Mouse (Mus musculus): ENCODE measurements around the gene Shd.
A peak's percentile ranks its signal among the peaks of the same experiment; 100 is the strongest.
"Not testable (repeated sequence)": the region's sequence is repeated elsewhere in the genome, so short reads cannot be mapped to it uniquely, and the experiment has no call there.

The Shd gene

DNA sequence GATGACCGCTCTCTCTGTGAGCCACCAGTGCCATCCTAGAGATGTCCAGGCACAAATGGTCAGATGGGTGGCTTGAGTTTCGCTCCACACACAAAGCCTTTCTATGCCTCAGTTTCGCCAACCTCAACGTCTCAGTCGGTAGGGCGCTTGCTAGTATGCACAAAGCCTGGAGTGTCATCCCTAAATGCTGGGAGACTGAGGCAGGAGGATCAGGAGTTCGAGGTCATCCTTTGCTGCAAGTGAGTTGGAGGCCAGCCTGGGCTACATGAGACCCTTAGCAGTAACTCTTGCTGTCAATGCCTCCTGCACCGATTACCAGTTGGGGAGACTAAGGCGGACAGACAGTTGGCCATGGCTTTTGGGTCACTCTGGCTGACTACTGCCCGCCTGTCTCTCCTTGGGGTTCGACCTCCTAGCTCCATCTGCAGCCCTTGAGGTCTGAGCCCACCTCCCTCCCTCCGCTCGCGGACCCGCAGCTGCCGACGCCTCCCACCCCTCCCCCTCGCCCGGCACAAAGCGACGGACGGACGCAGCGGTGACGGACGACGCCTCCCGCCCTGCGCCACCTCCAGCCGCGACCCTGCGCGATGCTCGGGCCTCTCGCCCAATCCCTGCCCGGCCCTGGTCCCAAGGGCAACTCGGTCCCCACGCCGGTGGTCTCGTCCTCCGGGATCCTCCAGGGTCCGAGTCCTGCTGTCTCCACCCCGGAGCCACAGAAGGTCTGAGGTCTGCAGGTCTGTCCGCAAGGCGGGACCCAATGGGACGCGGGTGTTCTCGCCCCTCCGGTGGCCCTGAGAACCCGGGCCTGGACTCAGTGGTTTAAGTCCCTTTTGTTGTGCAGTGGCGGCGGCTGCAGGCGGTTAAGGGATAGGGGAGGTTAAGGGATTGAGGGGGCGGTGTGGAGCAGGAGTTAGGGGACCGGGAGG, at the start of gene Shd:
Gene Shd, plus strand, starts transcription at position 502 of the 926 bp plus-strand sequence.
- DNase-seq (ENCODE audit: low spot score) = no peak

DNA sequence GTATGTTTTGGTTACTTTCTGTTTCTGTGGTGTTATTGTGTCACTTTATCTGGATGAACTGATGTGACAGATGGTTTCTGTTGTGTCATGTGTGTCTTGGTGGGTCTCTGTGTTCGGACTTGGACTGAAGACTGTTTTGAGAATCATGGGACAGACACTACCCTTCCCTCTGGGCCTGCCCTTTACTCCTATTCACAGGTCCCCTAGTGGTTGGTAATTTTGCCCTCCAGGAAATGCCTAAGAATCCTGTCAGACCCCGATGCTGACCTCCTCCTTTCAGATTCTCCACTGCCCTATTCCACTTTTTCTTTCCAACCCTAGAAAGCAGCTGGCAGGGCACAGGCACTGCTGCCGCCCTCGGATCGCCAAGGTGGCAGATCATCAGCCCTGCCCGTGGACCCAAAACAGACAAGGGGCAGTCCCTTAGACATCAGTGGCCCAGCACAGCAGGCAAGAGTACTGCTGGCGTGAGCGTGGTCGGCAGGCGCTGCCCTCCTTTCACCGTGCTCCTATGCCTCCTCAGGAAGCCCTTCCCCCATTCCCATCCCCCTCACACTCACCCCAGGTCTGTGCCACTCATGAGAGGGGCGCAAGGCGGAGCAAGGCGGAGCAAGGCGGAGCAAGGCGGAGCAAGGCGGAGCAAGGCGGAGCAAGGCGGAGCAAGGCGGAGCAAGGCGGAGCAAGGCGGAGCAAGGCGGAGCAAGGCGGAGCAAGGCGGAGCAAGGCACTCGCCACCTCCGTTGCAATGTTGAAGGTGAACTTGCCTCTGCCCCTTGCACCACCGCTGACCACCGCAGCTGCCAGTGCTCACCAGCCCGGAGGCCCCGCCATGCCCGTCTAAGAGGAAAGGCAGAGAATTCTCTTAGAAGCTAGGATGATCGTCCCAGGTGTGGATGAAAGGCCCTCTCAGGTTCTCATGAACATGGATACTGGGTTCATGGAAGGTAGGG, 38.4 kb upstream of the Shd start:
- peak; percentile 62 for DNase-seq (ENCODE audit: low spot score)

DNA sequence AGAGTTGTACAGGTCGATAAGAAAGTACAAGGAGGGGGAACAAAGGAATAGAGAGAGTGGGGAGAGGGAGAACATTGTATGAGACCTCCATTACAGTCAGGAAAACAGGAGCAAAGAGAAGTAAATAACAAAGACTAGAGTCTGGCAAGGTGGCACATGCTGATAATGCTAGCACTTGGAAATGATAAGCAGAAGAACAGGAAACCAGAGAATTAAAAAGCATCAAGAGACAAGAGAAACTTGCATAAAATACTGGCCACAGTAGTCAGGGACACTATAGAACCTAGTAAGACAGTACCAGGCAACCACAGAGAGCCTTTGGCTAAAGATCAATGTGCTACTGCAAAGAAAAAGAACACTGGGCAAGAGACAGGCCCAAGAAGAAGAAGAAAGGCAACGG, 37.6 kb upstream of the Shd start:
- DNase-seq (ENCODE audit: low spot score) = no peak

DNA sequence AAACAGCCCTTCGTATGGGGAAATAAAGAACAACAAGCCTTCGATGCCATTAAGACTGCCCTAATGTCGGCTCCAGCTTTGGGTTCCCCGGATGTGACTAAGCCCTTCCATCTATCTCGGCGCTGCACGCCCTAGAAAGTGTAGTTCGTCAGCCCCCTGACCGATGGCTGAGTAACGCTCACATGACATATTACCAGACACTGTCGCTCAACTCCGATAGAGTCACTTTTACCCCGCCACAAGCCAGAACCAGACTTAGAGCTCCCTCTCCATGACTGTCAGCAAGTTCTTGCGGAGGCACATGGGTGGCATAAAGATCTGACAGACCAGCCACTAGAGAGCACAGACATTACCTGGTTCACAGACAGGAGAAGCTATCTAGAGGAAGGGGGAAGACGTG, 37.1 kb upstream of the Shd start:
- DNase-seq (ENCODE audit: low spot score) = no peak

DNA sequence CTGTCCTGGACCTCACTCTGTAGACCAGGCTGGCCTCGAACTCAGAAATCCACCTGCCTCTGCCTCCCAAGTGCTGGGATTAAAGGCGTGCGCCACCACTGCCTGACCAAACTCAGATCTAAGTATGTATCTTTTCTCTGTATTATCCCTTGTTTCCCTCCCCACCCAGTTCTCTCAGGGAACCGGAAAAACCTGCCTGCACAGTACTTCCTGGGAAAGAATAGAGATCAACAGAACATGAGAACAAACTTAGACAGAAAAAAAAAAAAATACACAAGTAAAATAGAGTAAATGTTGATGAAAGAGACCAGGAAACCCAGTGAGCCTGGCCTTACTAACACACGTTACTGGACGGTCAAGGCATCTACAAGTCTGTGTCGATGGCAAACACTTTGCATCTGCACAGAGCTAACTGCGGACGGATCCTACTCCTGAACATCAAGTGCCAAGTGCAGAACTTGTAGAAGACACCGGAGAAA, 25.8 kb upstream of the Shd start:
- not testable (repeated sequence) for DNase-seq (ENCODE audit: low spot score)

DNA sequence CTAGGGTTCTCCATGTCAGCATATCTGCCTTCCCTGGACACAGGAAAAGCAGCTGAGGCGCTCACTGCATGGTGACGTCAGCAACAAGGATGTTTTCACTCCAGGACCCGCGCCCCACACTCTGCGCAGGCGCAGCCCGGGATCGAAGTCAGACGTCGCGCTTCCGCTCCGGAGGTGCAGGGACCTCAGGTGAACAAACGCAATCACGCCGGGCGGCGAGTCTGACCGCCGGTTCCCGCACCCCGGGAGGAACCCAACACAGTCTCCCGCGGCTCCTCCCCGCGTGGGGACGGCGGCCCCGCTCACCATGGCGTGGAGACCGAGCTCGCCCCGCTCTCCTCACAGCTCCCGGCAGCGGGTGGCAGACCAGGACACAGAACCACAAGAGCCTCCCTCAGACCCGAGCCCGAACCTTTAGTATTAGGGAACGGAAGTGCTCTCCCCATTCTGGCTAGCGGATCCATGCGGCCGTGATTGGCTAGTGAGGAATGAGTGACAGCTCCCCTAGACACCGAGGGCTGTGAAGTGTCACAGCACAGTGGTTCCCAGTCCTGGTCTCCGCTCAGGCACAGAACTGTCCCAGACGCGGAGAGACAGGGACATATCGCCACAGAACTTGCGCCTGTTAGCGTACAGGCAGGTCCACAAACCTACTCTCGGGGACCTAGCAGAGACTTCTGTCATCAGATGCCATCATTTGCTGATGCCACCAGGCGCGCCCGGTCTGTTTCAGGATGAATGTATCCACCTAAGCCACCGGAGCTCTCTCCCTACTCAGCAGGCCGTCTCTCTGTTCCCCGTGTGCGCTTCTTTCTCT, 25.2 kb upstream of the Shd start:
- peak; percentile 93 for DNase-seq (ENCODE audit: low spot score)

DNA sequence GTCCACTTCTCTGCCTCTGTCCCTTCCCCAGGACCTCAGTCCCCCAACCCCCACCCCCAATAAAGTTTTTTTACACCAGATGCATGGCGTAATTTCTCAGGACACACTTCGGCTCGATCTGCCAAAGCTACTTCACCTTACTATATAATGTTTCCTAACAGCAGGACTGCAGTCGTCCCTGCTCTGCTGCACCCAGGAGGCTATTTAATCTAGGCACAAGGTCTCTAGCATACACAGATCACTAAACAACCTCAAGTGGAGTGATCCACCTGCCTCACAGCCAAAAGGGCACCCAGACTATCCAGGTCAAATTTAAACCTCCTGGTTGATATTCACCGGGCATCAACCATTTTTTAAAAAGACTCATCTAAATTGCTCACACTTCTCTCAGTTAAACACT, 24.6 kb upstream of the Shd start:
- DNase-seq (ENCODE audit: low spot score) = no peak

DNA sequence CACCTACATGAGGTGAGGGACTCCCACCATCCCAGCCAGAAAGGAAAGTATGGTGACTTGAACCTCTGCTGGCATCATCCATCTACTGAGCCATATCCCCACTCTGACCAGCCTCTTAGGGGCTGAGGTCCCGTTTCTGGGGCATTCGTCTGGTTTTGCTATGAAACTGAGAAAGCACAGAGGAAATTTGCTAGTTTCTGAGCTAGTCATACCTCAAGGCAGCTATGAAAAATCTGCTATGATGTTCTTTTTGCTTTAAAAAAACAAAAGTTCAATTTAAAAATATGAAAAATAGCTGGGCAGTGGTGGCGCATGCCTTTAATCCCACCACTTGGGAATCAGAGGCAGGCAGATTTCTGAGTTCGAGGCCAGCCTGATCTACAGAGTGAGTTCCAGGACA, 21.6 kb upstream of the Shd start:
- no peak for DNase-seq (ENCODE audit: low spot score)

DNA sequence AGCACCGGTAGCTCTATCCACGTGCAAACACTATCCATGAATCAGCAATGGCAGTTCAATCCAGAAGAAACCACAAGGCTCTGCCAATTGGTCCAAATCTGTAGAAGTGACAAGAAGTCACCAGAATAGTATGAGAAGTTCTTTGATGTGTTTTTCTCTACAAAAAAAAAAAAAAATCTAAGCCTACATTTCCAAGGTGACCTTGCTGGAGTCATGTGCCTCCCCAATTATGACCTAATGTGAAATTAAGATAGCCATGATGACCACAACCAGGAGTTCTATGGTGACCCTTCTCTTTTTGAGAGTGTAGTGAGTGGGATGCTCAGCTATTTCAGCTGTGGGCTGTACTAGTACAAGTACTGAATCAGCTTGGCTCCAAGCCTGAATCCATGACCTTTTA, 20.9 kb upstream of the Shd start, which contains the start of gene Zfp119b:
Gene Zfp119b, minus strand, starts transcription at position 101 of the 400 bp plus-strand sequence.
- DNase-seq (ENCODE audit: low spot score) = no peak

DNA sequence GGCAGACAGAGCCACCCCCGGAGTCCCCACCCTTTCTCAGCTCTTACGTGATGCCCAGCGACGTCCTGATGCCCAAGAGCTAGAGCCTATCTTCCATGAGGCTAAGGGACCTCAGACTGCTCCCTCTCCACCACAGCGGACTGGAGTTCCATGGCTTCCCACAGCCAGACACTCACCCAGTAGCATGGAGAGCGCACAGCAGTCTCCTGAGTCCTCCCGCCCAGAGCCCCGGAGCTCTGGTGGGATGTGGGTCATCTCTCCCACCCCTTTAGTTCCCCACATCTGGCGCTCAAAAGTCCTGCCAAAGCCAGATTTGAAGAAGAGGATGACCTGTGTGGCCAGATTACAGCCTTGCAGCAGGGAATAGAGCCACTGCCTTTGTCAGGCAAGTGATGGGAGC, 19.7 kb upstream of the Shd start:
- no peak for DNase-seq (ENCODE audit: low spot score)

DNA sequence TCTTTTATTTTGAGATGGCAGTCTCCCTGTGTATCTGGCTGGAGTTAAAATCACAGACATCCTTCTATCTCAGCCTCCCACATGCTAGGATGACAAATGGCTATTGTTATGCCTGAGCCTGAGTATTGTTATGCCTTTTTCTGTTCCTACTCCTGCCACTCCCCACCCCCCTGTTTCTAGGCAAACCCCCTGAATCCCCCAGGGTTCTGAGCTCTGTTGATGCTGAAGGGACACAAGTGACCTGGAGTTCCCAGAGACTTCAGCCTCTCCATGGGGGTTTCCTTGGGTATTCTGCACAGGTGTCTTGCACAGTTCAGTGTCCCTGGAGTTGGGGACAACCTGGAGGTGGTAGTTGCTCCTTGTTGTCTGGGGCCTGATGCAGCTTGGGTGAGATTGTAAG, 18.2 kb upstream of the Shd start:
- DNase-seq (ENCODE audit: low spot score) = no peak

DNA sequence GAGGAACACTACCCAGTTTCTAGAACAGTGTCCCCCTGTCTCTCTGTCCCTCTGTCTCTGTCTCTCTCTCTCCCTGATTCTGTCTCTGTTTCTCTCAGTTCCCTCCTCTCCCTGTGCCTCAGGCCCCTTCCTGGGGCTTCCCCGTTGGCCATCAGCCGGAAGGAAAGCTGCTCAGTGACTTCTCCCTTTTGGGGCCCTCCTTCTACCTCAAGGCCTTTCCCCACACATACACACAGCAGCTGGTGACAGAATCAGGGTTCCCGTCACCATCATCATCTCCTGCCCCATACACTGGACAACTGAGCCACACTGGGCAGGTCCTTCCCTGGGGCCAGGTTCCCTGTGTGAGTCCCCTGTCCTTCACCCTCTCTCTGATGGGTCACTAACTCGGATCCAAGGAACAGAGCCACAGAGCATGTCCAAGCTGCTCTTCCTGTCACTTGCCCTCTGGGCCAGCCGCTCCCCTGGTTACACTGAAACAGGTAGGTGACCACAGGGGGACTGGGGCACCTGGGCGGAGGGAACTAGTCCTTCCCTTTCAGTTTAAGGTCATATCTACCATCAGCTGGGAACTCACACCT, 17.7 kb upstream of the Shd start, which contains the start of gene Ebi3:
Gene Ebi3, plus strand, starts transcription at position 194 of the 581 bp plus-strand sequence.
- no peak for DNase-seq (ENCODE audit: low spot score)

DNA sequence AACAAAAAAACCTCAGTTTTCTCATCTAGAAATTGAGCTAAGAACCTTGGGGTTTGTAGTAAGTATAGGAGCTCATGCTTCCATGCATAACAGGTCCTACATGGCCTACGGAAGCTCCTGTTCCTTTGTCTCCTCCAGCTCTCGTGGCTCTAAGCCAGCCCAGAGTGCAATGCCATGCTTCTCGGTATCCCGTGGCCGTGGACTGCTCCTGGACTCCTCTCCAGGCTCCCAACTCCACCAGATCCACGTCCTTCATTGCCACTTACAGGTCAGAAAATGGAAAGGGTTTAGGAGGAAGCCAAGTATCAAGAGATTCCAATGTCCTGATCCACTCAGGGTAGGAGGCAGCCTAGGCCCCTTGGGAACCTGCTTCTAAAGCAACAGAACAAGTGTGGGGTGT, 16.5 kb upstream of the Shd start:
- DNase-seq (ENCODE audit: low spot score) = no peak

DNA sequence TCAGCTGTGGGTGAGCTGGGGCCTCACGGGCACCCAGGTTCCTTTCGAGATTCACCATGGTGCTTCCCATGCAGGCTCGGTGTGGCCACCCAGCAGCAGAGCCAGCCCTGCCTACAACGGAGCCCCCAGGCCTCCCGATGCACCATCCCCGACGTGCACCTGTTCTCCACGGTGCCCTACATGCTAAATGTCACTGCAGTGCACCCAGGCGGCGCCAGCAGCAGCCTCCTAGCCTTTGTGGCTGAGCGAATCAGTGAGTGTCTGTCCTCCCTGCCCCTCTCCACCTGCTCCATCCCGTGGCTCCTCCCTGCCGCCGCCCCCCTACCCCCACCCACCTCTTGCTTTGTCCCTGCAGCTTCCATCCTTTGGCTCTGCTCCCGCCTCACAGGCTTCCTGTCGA, 16.0 kb upstream of the Shd start:
- no peak for DNase-seq (ENCODE audit: low spot score)

DNA sequence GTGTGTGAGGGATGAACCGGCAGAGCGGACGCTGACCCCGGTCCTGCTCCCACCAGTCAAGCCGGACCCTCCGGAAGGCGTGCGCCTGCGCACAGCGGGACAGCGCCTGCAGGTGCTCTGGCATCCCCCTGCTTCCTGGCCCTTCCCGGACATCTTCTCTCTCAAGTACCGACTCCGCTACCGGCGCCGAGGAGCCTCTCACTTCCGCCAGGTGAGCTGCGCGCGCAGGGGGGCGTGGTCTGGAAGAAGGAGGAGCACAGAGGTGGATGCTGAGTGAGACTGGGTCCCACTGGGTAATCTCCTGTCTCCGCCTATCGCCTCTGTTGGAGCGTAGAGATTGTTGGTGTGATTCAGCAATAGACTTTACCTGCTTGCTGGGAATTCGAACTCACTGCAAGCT, 14.1 kb upstream of the Shd start:
- DNase-seq (ENCODE audit: low spot score) = peak; percentile 89

DNA sequence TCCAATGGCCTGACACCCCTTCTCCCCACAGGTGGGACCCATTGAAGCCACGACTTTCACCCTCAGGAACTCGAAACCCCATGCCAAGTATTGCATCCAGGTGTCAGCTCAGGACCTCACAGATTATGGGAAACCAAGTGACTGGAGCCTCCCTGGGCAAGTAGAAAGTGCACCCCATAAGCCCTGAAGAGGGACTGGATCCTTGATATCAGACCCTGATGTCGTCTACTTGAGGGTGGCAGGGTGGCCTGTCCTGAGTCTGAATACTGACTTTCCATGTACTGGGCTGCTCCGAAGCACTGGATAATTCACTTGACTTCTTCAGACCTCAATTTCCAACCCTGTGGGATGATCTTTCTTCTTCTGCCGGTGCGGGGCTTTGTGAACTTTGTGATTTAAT, 13.7 kb upstream of the Shd start:
- no peak for DNase-seq (ENCODE audit: low spot score)

DNA sequence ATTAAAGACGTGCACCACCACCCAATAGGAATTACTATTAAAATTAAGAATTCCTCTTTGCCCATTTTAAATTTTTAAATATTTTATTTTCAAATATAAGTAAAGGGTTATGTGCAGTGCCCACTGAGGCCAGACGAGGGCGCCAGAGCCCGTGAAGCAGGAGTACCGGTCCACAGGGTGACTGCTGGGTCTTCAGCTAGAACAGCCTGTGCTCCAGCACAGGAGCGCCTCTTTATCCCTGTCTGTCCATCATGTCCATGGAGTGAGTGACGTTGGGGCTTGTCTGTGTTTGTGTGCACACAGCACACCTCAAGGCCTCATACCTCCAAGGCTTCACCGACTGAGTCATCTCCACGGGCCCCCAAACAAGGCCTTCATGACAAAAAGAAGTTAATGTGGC, 13.1 kb upstream of the Shd start:
- DNase-seq (ENCODE audit: low spot score) = peak; percentile 64

DNA sequence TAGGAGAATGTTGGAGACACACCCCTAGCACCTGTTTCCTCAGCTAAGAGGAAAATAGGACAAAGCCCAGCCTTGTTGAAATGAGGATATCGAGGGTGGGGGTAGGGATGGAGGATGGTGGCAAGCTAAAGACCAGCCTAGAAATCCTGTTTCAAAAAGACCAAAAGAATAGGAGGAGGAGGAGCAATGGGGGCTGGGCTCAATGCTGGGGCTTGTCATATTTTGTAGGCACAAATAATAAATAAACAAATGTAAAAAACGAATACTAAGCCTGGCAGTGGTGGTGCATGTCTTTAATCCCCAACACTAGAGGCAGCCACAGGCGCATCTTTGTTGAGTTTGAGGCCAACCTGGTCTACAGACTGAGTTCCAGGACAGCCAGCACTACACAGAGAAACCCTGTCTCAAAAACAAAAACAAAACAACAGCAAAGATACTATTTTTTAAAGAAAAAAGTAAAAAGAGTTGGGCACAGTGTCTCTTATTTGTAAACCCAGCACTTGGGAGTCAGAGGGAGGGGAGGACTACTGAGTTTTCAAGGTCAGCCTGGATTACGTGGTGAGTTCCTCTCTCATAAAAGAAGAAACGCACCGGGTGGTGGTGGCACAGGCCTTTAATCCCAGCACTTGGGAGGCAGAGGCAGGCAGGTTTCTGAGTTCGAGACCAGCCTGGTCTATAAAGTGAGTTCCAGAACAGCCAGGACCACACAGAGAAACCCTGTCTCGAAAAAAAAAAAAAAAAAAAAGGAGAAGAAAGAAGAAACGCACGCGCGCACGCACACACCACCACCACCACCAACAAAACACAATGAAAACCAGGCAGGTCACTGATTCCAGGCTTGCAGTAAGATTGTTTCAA, 12.3 kb upstream of the Shd start:
- no peak for DNase-seq (ENCODE audit: low spot score)

DNA sequence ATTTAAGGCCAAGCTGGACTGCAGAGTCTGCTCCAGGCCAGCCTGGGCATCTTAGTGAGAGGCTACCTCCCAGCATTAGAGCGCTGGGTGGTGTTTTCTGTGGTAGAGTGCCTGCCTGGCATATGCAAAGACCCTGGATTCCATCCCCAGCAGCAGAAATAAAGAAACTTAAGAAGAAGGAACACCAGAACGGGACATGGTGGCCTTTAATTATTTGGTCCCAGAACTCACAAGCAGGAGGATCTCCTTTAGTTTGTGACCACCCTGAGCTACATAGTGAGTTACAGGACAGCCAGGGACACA, 11.7 kb upstream of the Shd start:
- DNase-seq (ENCODE audit: low spot score) = no peak

DNA sequence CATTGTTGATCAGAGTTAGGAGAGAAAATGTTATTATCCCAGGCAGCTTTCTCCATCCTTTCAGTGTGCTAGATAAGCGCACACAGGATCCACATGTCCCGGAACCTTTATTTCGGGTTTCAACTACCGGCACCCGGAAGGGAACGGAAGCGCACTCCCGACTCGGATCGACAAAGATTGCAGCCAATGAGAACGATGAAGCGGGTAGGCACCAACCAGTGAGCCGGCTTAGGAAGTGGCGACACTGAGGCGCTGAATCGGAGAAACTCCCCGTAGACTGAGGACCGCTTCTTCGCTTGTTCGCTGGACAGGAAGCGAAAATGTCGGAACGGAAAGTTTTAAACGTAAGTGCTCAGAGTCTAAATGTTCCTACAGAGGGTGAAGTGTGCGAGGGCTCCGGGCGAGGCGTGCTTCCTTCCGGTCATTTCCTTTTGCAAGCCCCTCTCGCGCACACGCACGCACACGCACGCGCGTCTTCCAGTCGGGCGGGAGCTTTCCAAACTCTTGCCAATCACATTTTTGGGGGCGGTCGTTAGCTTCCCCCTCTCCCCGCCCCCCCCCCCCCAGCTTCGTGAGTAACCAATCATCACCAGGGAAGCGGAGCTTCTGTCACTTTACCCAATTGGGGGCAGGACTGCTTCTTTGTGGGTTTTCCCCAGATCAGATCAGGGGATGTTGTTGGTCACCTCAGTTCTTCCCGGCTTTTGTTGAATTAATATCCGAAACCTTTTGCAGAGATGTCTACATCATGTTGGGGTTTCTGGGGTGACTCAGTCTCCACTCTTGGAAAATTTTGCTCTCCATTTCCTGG, 11.1 kb upstream of the Shd start, which contains the start of gene Yju2:
Gene Yju2, plus strand, starts transcription at position 182 of the 811 bp plus-strand sequence.
- peak; percentile 94 for DNase-seq (ENCODE audit: low spot score)
